10 mouse cellular contexts compared by ENCODE assay signal in genomic region chr6:38921095-38921809, GRCm38 (mm10). TPM values are rescaled to one million over a fixed set of nuclear protein-coding genes. Genes with fewer than 3 reads are reported as not detected.
DNase-seq lines count a peak whose midpoint lies in the region; ATAC-seq lines count a peak whose summit lies in the region.
"Had no signal": no experiment of that assay in that cellular context is flagged by ENCODE, and none has a peak within 500 bp of the region (broad histone marks: within the 10 kb centered on the region; RNA-seq: fewer than 3 reads in every experiment).

No protein-coding gene starts in this region.

- peaks cover 31% of the 10 kb centered on the region for H3K4me1 ChIP-seq in heart, embryonic 15.5 days (replicated peaks)
- peaks cover 9% of the 10 kb centered on the region; the same call in 1 of the 2 replicates for H3K4me1 ChIP-seq in intestine, embryonic 14.5 days (replicated peaks; ENCODE audit: control insufficient read depth, insufficient read depth, low read length)

- H3K36me3 ChIP-seq in heart, embryonic 15.5 days = no peaks in the 10 kb centered on the region
- H3K36me3 ChIP-seq in intestine, embryonic 14.5 days (ENCODE audit: control insufficient read depth, insufficient read depth, low read length) = no peaks in the 10 kb centered on the region
- peaks cover 13% of the 10 kb centered on the region for H3K36me3 ChIP-seq in macrophage (ENCODE audit: inconsistent target)

- H3K27me3 ChIP-seq in heart, embryonic 15.5 days = no peaks in the 10 kb centered on the region
- no peaks in the 10 kb centered on the region for H3K27me3 ChIP-seq in intestine, embryonic 14.5 days (replicated peaks; ENCODE audit: control insufficient read depth, insufficient read depth, low read length)
- H3K27me3 ChIP-seq: CH12.LX had no signal

- H3K4me2 ChIP-seq in heart, embryonic 15.5 days = peak overlapping the region; percentile 3; the same call in 1 of the 2 replicates
- no peak overlapping the region for H3K4me2 ChIP-seq in intestine, embryonic 14.5 days (ENCODE audit: low read length)

- intact Hi-C loops in heart, postnatal 36 days (cut with DNase I) = no loop called here

- 44% methylated on average over 17 of the region's 17 CpGs for WGBS in heart, embryonic 15.5 days
- 56% methylated on average over 17 of the region's 17 CpGs for WGBS in intestine, embryonic 14.5 days
- WGBS in macrophage (ENCODE audit: missing documents) = 67% methylated on average over 17 of the region's 17 CpGs

- H3K79me2 ChIP-seq in macrophage (ENCODE audit: inconsistent target) = peaks cover 81% of the 10 kb centered on the region

- ATAC-seq in heart, embryonic 15.5 days (replicated peaks; ENCODE audit: insufficient number of reproducible peaks, insufficient read depth, low FRiP score, low read depth) = peak; percentile 31; the same call in 1 of the 2 replicates
- peak; percentile 57 for ATAC-seq in intestine, embryonic 14.5 days (replicated peaks; ENCODE audit: low FRiP score, low TSS enrichment, low read depth)

- H3K27ac ChIP-seq in heart, embryonic 15.5 days = peak overlapping the region; percentile 13; the same call in 1 of the 2 replicates
- H3K27ac ChIP-seq in intestine, embryonic 14.5 days (ENCODE audit: low read depth) = peak overlapping the region; percentile 38; the same call in 1 of the 2 replicates
- no peak overlapping the region for H3K27ac ChIP-seq in macrophage

- no peaks in the 10 kb centered on the region for H3K9me3 ChIP-seq in heart, embryonic 15.5 days (replicated peaks)
- no peaks in the 10 kb centered on the region for H3K9me3 ChIP-seq in intestine, embryonic 14.5 days (ENCODE audit: control insufficient read depth, low read length)

- no peak for DNase-seq in heart, postnatal 36 days
- peak; percentile 88 for DNase-seq in MEL-GATA-1-ER (ENCODE audit: extremely low read depth, low read depth)
- DNase-seq in intestine, embryonic 14.5 days (ENCODE audit: low spot score) = no peak
- no peak for DNase-seq in frontal cortex, postnatal 25 days (ENCODE audit: low spot score in 2 of 2)
- no peak for DNase-seq in cerebellum, adult 8-10 months
- DNase-seq in frontal cortex, postnatal 10 days (ENCODE audit: low spot score in 2 of 2) = no peak
- DNase-seq: adrenal gland, adult 2 months had no signal

- H3K4me3 ChIP-seq in heart, embryonic 15.5 days = no peak overlapping the region
- no peak overlapping the region for H3K4me3 ChIP-seq in intestine, embryonic 14.5 days (ENCODE audit: low read depth, low read length)
- peak overlapping the region; percentile 72; the same call in 1 of the 2 replicates for H3K4me3 ChIP-seq in macrophage (ENCODE audit: inconsistent target)

- H3K9ac ChIP-seq in heart, embryonic 15.5 days = no peak overlapping the region
- H3K9ac ChIP-seq in intestine, embryonic 14.5 days (ENCODE audit: low read length) = no peak overlapping the region

RNA-seq across cellular contexts. Expression of gene Hipk2, which starts 45.3 kb away (rescaled TPM):
- 8.8 and 11.2 TPM in 2 replicates for polyA plus RNA-seq in heart, embryonic 15.5 days (2015; fragmentation: Nextera tagmentation; extraction: Ambion mirVana)
- total RNA-seq in heart, postnatal 36 days (2021) = 100 to 1,000 TPM in 1 of 2 experiments, 10 to 100 TPM in 1; 92.1 to 101 TPM
- 24.7 and 27.9 TPM in 2 replicates for polyA plus RNA-seq in intestine, embryonic 14.5 days (2014; fragmentation: Nextera tagmentation; extraction: Ambion mirVana)
- total RNA-seq in macrophage (2018; cell fraction: chromatin; rRNA removed) = 100 to 1,000 TPM in 21 of 26 experiments, 10 to 100 TPM in 5; 32.1 to 275 (median 156) TPM
- total RNA-seq in macrophage (2018; cell fraction: cytosol; rRNA removed) = 10 to 100 TPM; 30.3 to 91.8 (median 55.4) TPM
- 100 to 1,000 TPM in 10 of 26 experiments, 10 to 100 TPM in 16; 27.9 to 224 (median 89.0) TPM for total RNA-seq in macrophage (2018; cell fraction: nucleus; rRNA removed)
- polyA plus RNA-seq in macrophage (2018) = 20.7 to 41.4 TPM (median 22.0 TPM) in 3 replicates

RNA-seq across cellular contexts. Expression of gene Tbxas1, which starts 46.0 kb away (rescaled TPM):
- polyA plus RNA-seq in heart, embryonic 15.5 days (2015; fragmentation: Nextera tagmentation; extraction: Ambion mirVana) = 1.5 and 2.9 TPM in 2 replicates
- total RNA-seq in heart, postnatal 36 days (2021) = 1 to 10 TPM; 2.1 TPM
- 2.1 and 2.4 TPM in 2 replicates for polyA plus RNA-seq in intestine, embryonic 14.5 days (2014; fragmentation: Nextera tagmentation; extraction: Ambion mirVana)
- total RNA-seq in macrophage (2018; cell fraction: chromatin; rRNA removed) = 100 to 1,000 TPM in 23 of 26 experiments, 10 to 100 TPM in 3; 30.0 to 470 (median 360) TPM
- total RNA-seq in macrophage (2018; cell fraction: cytosol; rRNA removed) = 100 to 1,000 TPM in 8 of 26 experiments, 10 to 100 TPM in 18; 51.7 to 138 (median 88.8) TPM
- 100 to 1,000 TPM in 21 of 26 experiments, 10 to 100 TPM in 5; 43.6 to 394 (median 207) TPM for total RNA-seq in macrophage (2018; cell fraction: nucleus; rRNA removed)
- 131 to 194 TPM (median 144 TPM) in 3 replicates for polyA plus RNA-seq in macrophage (2018)
- total RNA-seq: CH12.LX had no signal

Comparison
In these comparisons a context has a peak if more than half of its experiments do, and no peak if none do; other contexts are left out.
1. RNA of gene Tbxas1, which starts 46.0 kb away (polyA plus RNA-seq): 131 to 194 TPM in macrophage; 2.1 to 2.4 TPM in intestine, embryonic 14.5 days and 1.5 to 2.9 TPM in heart, embryonic 15.5 days; every median in the first group is over 10 times any median in the second.